In genomic region chr4:63401620-63402019, GRCm38 (mm10) we compare ENCODE assay signal across 11 mouse cellular contexts. TPM values are rescaled to one million over a fixed set of nuclear protein-coding genes. Genes with fewer than 3 reads are reported as not detected.
DNase-seq lines count a peak whose midpoint lies in the region; ATAC-seq lines count a peak whose summit lies in the region.
"Had no signal": no experiment of that assay in that cellular context is flagged by ENCODE, and none has a peak within 500 bp of the region (broad histone marks: within the 10 kb centered on the region; RNA-seq: fewer than 3 reads in every experiment).

No protein-coding gene starts in this region.

- no peaks in the 10 kb centered on the region; the same call in 1 of the 2 replicates for H3K36me3 ChIP-seq in heart, embryonic 10.5 days
- H3K36me3 ChIP-seq in liver, embryonic 13.5 days, result no peaks in the 10 kb centered on the region

- ATAC-seq in granulocyte monocyte progenitor cell, adult 5-6 weeks (replicated peaks; ENCODE audit: poor library complexity, severe bottlenecking), result peak; percentile 36
- ATAC-seq in liver, embryonic 13.5 days (ENCODE audit: low read depth), result no peak

- peak overlapping the region; percentile 49 for H3K4me2 ChIP-seq in liver, embryonic 13.5 days

- peaks cover 71% of the 10 kb centered on the region for H3K4me1 ChIP-seq in heart, embryonic 10.5 days
- H3K4me1 ChIP-seq in liver, embryonic 13.5 days (replicated peaks), result peaks cover 84% of the 10 kb centered on the region

- H3K4me3 ChIP-seq in heart, embryonic 10.5 days, result no peak overlapping the region
- H3K4me3 ChIP-seq in liver, embryonic 13.5 days (replicated peaks), result 0 out of 2 replicates have a peak overlapping the region, but pooled peaks have one; percentile 40
- H3K4me3 ChIP-seq: neural tube, embryonic 12.5 days had no signal

- 0 out of 2 replicates have a peak overlapping the region, but pooled peaks have one; percentile 5 for H3K27ac ChIP-seq in heart, embryonic 10.5 days
- H3K27ac ChIP-seq in liver, embryonic 13.5 days, result peak overlapping the region; percentile 67
- H3K27ac ChIP-seq: neural tube, embryonic 12.5 days had no signal

- H3K27me3 ChIP-seq in heart, embryonic 10.5 days (ENCODE audit: insufficient read depth, poor library complexity, severe bottlenecking), result peaks cover 9% of the 10 kb centered on the region; the same call in 1 of the 2 replicates
- no peaks in the 10 kb centered on the region for H3K27me3 ChIP-seq in liver, embryonic 13.5 days
- H3K27me3 ChIP-seq: neural tube, embryonic 12.5 days had no signal

- DNase-seq in heart, embryonic 10.5 days (ENCODE audit: low spot score), result no peak
- DNase-seq in heart, postnatal 4 days, result no peak
- DNase-seq in 416B (ENCODE audit: low read depth), result peak; percentile 14
- no peak for DNase-seq in liver, embryonic 13.5 days
- DNase-seq in right cerebral cortex, postnatal 4 days, result no peak
- DNase-seq in frontal cortex, postnatal 25 days (ENCODE audit: low spot score in 2 of 2), result no peak
- no peak for DNase-seq in urinary bladder, postnatal 10 days (ENCODE audit: low spot score)
- DNase-seq: adrenal gland, postnatal 36 days had no signal

- H3K9me3 ChIP-seq in heart, embryonic 10.5 days, result no peaks in the 10 kb centered on the region
- no peaks in the 10 kb centered on the region for H3K9me3 ChIP-seq in liver, embryonic 13.5 days (replicated peaks)
- H3K9me3 ChIP-seq: neural tube, embryonic 12.5 days had no signal

- peak overlapping the region; percentile 59 for H3K9ac ChIP-seq in liver, embryonic 13.5 days
- H3K9ac ChIP-seq: neural tube, embryonic 12.5 days had no signal

- 79% methylated on average over 6 of the region's 6 CpGs for WGBS in heart, embryonic 10.5 days
- WGBS in liver, embryonic 13.5 days (ENCODE audit: insufficient replicate concordance), result 31% methylated on average over 6 of the region's 6 CpGs

RNA-seq across cellular contexts. Expression of gene Akna, which starts 1.5 kb away (rescaled TPM):
- polyA plus RNA-seq in heart, embryonic 10.5 days (2016; fragmentation: Nextera tagmentation; extraction: Ambion mirVana), result 4.6 and 9.0 TPM in 2 replicates
- 1 to 10 TPM; 4.8 to 5.3 TPM for total RNA-seq in heart, postnatal 4 days (2021)
- total RNA-seq in granulocyte monocyte progenitor cell, adult 5-6 weeks (2014; fragmentation: Nextera tagmentation), result 32.9 and 33.6 TPM in 2 replicates
- total RNA-seq in granulocyte monocyte progenitor cell, adult 5-6 weeks (2017), result 9.7 and 13.6 TPM in 2 replicates
- 3.0 and 3.8 TPM in 2 replicates for polyA plus RNA-seq in liver, embryonic 13.5 days (2015; fragmentation: Nextera tagmentation; extraction: Ambion mirVana)

RNA-seq across cellular contexts. Expression of gene Orm2, which starts 39.4 kb away (rescaled TPM):
- not detected in 2 replicates for polyA plus RNA-seq in heart, embryonic 10.5 days (2016; fragmentation: Nextera tagmentation; extraction: Ambion mirVana)
- not detected for total RNA-seq in heart, postnatal 4 days (2021)
- not detected in 2 replicates for total RNA-seq in granulocyte monocyte progenitor cell, adult 5-6 weeks (2014; fragmentation: Nextera tagmentation)
- total RNA-seq in granulocyte monocyte progenitor cell, adult 5-6 weeks (2017), result not detected in 2 replicates
- not detected in 2 replicates for polyA plus RNA-seq in liver, embryonic 13.5 days (2015; fragmentation: Nextera tagmentation; extraction: Ambion mirVana)
- total RNA-seq: layer of hippocampus, adult 8-10 months had no signal
- polyA plus RNA-seq: neural tube, embryonic 12.5 days had no signal

RNA-seq across cellular contexts. Expression of gene Orm3, which starts 45.7 kb away (rescaled TPM):
- not detected in 2 replicates for polyA plus RNA-seq in heart, embryonic 10.5 days (2016; fragmentation: Nextera tagmentation; extraction: Ambion mirVana)
- total RNA-seq in heart, postnatal 4 days (2021), result not detected
- total RNA-seq in granulocyte monocyte progenitor cell, adult 5-6 weeks (2014; fragmentation: Nextera tagmentation), result not detected in 2 replicates
- total RNA-seq in granulocyte monocyte progenitor cell, adult 5-6 weeks (2017), result not detected in 2 replicates
- polyA plus RNA-seq in liver, embryonic 13.5 days (2015; fragmentation: Nextera tagmentation; extraction: Ambion mirVana), result not detected in 2 replicates
- total RNA-seq: layer of hippocampus, adult 8-10 months had no signal
- polyA plus RNA-seq: neural tube, embryonic 12.5 days had no signal

RNA-seq across cellular contexts. Expression of gene Orm1, which starts 57.3 kb away (rescaled TPM):
- not detected in 2 replicates for polyA plus RNA-seq in heart, embryonic 10.5 days (2016; fragmentation: Nextera tagmentation; extraction: Ambion mirVana)
- total RNA-seq in heart, postnatal 4 days (2021), result not detected
- total RNA-seq in granulocyte monocyte progenitor cell, adult 5-6 weeks (2014; fragmentation: Nextera tagmentation), result not detected in 2 replicates
- 1.3 and 3.2 TPM in 2 replicates for total RNA-seq in granulocyte monocyte progenitor cell, adult 5-6 weeks (2017)
- not detected in 2 replicates for polyA plus RNA-seq in liver, embryonic 13.5 days (2015; fragmentation: Nextera tagmentation; extraction: Ambion mirVana)
- total RNA-seq: layer of hippocampus, adult 8-10 months had no signal
- polyA plus RNA-seq: neural tube, embryonic 12.5 days had no signal
